Mouse (Mus musculus): ENCODE data around the gene Olfr700.

GRCm38 (mm10) chr7:106843060-106843459 is 34.4 kb upstream of the Olfr700 start, which contains the start of gene Olfr703:
- no peak for TF ChIP-seq CTCF (IDR thresholded peaks at IDR 0.05)
- no peak for TF ChIP-seq POLR2A (IDR thresholded peaks at IDR 0.05; ENCODE audit: insufficient read depth, low read depth, low read length)
